14 mouse cellular contexts compared by ENCODE assay signal in genomic region chr14:11670847-11671246, GRCm38 (mm10).
DNase-seq lines count a peak whose midpoint lies in the region; ATAC-seq and TF ChIP-seq lines count a peak whose summit lies in the region.
"Had no signal": no experiment of that assay in that cellular context is flagged by ENCODE, and none has a peak within 500 bp of the region (broad histone marks: within the 10 kb centered on the region; RNA-seq: fewer than 3 reads in every experiment).

No protein-coding gene starts in this region.

- 0 out of 2 replicates have a peak, but pooled peaks cover 5% of the 10 kb centered on the region for H3K27me3 ChIP-seq in hindbrain, embryonic 13.5 days
- H3K27me3 ChIP-seq in midbrain, postnatal 0 days (ENCODE audit: insufficient read depth, low read length): no peaks in the 10 kb centered on the region
- H3K27me3 ChIP-seq: liver, embryonic 13.5 days; Patski had no signal

- TF ChIP-seq CTCF in midbrain, postnatal 0 days (IDR thresholded peaks at IDR 0.05): no peak

- H3K4me1 ChIP-seq in hindbrain, embryonic 13.5 days (replicated peaks): peaks cover 45% of the 10 kb centered on the region
- H3K4me1 ChIP-seq in midbrain, postnatal 0 days (ENCODE audit: insufficient read depth, low read length): peaks cover 10% of the 10 kb centered on the region; the same call in 1 of the 2 replicates
- H3K4me1 ChIP-seq: liver, embryonic 13.5 days had no signal

- H3K36me3 ChIP-seq in hindbrain, embryonic 13.5 days: no peaks in the 10 kb centered on the region
- no peaks in the 10 kb centered on the region for H3K36me3 ChIP-seq in midbrain, postnatal 0 days (ENCODE audit: insufficient read depth, low read length)
- H3K36me3 ChIP-seq: heart, embryonic 10.5 days; liver, embryonic 13.5 days had no signal

- no peak overlapping the region for H3K9ac ChIP-seq in hindbrain, embryonic 13.5 days
- no peak overlapping the region for H3K9ac ChIP-seq in midbrain, postnatal 0 days (replicated peaks; ENCODE audit: low read length, poor library complexity, severe bottlenecking)
- H3K9ac ChIP-seq: liver, embryonic 13.5 days had no signal

- H3K27ac ChIP-seq in hindbrain, embryonic 13.5 days: no peak overlapping the region; the same call in 1 of the 2 replicates
- H3K27ac ChIP-seq in midbrain, postnatal 0 days (ENCODE audit: low read depth, low read length): no peak overlapping the region
- H3K27ac ChIP-seq: heart, embryonic 10.5 days; liver, embryonic 13.5 days had no signal

- H3K9me3 ChIP-seq in hindbrain, embryonic 13.5 days: no peaks in the 10 kb centered on the region
- H3K9me3 ChIP-seq in midbrain, postnatal 0 days (ENCODE audit: low read length): no peaks in the 10 kb centered on the region
- H3K9me3 ChIP-seq: heart, embryonic 10.5 days; liver, embryonic 13.5 days had no signal

- H3K4me2 ChIP-seq in hindbrain, embryonic 13.5 days: peak overlapping the region; percentile 13; the same call in 1 of the 2 replicates
- H3K4me2 ChIP-seq in midbrain, postnatal 0 days (ENCODE audit: low read depth, low read length, poor library complexity, severe bottlenecking): peak overlapping the region; percentile 29; the same call in 1 of the 2 replicates
- H3K4me2 ChIP-seq: liver, embryonic 13.5 days had no signal

- ATAC-seq in frontal cortex, adult (ENCODE audit: low TSS enrichment): 0 out of 2 replicates have a peak, but pooled peaks have one; percentile 2
- ATAC-seq in hindbrain, embryonic 13.5 days (ENCODE audit: low FRiP score): no peak
- ATAC-seq in midbrain, postnatal 0 days (ENCODE audit: low FRiP score): no peak
- ATAC-seq in granulocyte monocyte progenitor cell, adult 5-6 weeks (replicated peaks; ENCODE audit: poor library complexity, severe bottlenecking): no peak
- ATAC-seq: CD4-positive, CD25-positive, alpha-beta regulatory T cell, adult 4 months; intestine, embryonic 16.5 days; Patski had no signal

- DNase-seq in frontal cortex, postnatal 10 days (ENCODE audit: low spot score in 2 of 2): no peak
- DNase-seq in brain, adult 2 months (ENCODE audit: low read depth, low spot score): peak; percentile 13
- peak; percentile 42 for DNase-seq in midbrain, postnatal 0 days (ENCODE audit: low spot score)
- DNase-seq in right cerebral cortex, adult 2 months (ENCODE audit: low spot score in 2 of 2): no peak
- DNase-seq: adrenal gland, postnatal 14 days; liver, embryonic 13.5 days; right cerebral cortex, adult 18-20 months had no signal

- whole genome bisulfite sequencing in hindbrain, embryonic 13.5 days: 7% methylated on average over 6 of the region's 6 CpGs
- 6% methylated on average over 6 of the region's 6 CpGs for WGBS in midbrain, postnatal 0 days

- H3K4me3 ChIP-seq in hindbrain, embryonic 13.5 days: no peak overlapping the region
- no peak overlapping the region for H3K4me3 ChIP-seq in midbrain, postnatal 0 days (ENCODE audit: low read depth, low read length)
- H3K4me3 ChIP-seq: heart, embryonic 10.5 days; liver, embryonic 13.5 days had no signal

Comparison
In these comparisons a context has a peak if more than half of its experiments do, and no peak if none do; other contexts are left out.
1. DNase-seq: peak in brain, adult 2 months (single experiment) and midbrain, postnatal 0 days (single experiment); none in frontal cortex, postnatal 10 days (0 of 2) and right cerebral cortex, adult 2 months (0 of 2).